Mouse (Mus musculus): ENCODE results near the gene Numa1. TPM values are rescaled to one million over a fixed set of nuclear protein-coding genes. Genes with fewer than 3 reads are reported as not detected.
A peak's percentile ranks its signal among the peaks of the same experiment; 100 is the strongest.

Gene Numa1
- polyA plus RNA-seq, 1 experiment = 160 TPM

- Histone ChIP-seq H3K4me3 (ENCODE audit: low read depth, low read length) (peak overlapping the region; percentile 78), H3K4me1 (ENCODE audit: control insufficient read depth, insufficient read depth, low read length) (peaks cover 4% of the 10 kb centered on the region), H3K36me3 (ENCODE audit: control insufficient read depth, insufficient read depth, low read length, poor library complexity, severe bottlenecking) (no peaks in the 10 kb centered on the region), H3K27me3 (ENCODE audit: control insufficient read depth, insufficient read depth, low read length, poor library complexity, severe bottlenecking) (no peaks in the 10 kb centered on the region), H3K27ac (ENCODE audit: insufficient read depth, low read length) (no peak overlapping the region), H3K9me3 (replicated peaks; ENCODE audit: control insufficient read depth, insufficient read depth, low read length, poor library complexity, severe bottlenecking) (no peaks in the 10 kb centered on the region), H3K9ac (ENCODE audit: low read depth, poor library complexity, severe bottlenecking) (peak overlapping the region; percentile 19)
- TF ChIP-seq CTCF (IDR thresholded peaks at IDR 0.05; ENCODE audit: low read depth, low read length) (no peak), POLR2A (IDR thresholded peaks at IDR 0.05; ENCODE audit: insufficient read depth, low read length) (no peak), EP300 (IDR thresholded peaks at IDR 0.05; ENCODE audit: insufficient read depth, low read depth, low read length) (no peak)
These were observed 36.5 kb downstream of the Numa1 start for GRCm38 (mm10) chr7:101970429-101970775.

- Histone ChIP-seq H3K9ac (ENCODE audit: low read depth, poor library complexity, severe bottlenecking) (peak overlapping the region; percentile 19), H3K4me3 (ENCODE audit: low read depth, low read length) (peak overlapping the region; percentile 47), H3K27me3 (ENCODE audit: control insufficient read depth, insufficient read depth, low read length, poor library complexity, severe bottlenecking) (no peaks in the 10 kb centered on the region), H3K36me3 (ENCODE audit: control insufficient read depth, insufficient read depth, low read length, poor library complexity, severe bottlenecking) (no peaks in the 10 kb centered on the region), H3K27ac (ENCODE audit: insufficient read depth, low read length) (peak overlapping the region; percentile 37; the same call in 1 of the 2 replicates), H3K9me3 (replicated peaks; ENCODE audit: control insufficient read depth, insufficient read depth, low read length, poor library complexity, severe bottlenecking) (no peaks in the 10 kb centered on the region), H3K4me1 (ENCODE audit: control insufficient read depth, insufficient read depth, low read length) (peaks cover 4% of the 10 kb centered on the region)
- TF ChIP-seq EP300 (IDR thresholded peaks at IDR 0.05; ENCODE audit: insufficient read depth, low read depth, low read length) (no peak), CTCF (IDR thresholded peaks at IDR 0.05; ENCODE audit: low read depth, low read length) (no peak), POLR2A (IDR thresholded peaks at IDR 0.05; ENCODE audit: insufficient read depth, low read length) (no peak)
These were observed 37.0 kb downstream of the Numa1 start for GRCm38 (mm10) chr7:101970821-101971461.

- no peaks in the 10 kb centered on the region for H3K27me3 ChIP-seq (ENCODE audit: control insufficient read depth, insufficient read depth, low read length, poor library complexity, severe bottlenecking)
- H3K4me1 ChIP-seq (ENCODE audit: control insufficient read depth, insufficient read depth, low read length) = peaks cover 4% of the 10 kb centered on the region
- no peak overlapping the region for H3K4me3 ChIP-seq (ENCODE audit: low read depth, low read length)
- H3K9ac ChIP-seq (ENCODE audit: low read depth, poor library complexity, severe bottlenecking) = peak overlapping the region; percentile 19
- H3K36me3 ChIP-seq (ENCODE audit: control insufficient read depth, insufficient read depth, low read length, poor library complexity, severe bottlenecking) = no peaks in the 10 kb centered on the region; the same call in 1 of the 2 replicates
- peak overlapping the region; percentile 22; the same call in 1 of the 2 replicates for H3K27ac ChIP-seq (ENCODE audit: insufficient read depth, low read length)
- TF ChIP-seq POLR2A (IDR thresholded peaks at IDR 0.05; ENCODE audit: insufficient read depth, low read length) = no peak
- TF ChIP-seq EP300 (IDR thresholded peaks at IDR 0.05; ENCODE audit: insufficient read depth, low read depth, low read length) = no peak
- no peak for TF ChIP-seq CTCF (IDR thresholded peaks at IDR 0.05; ENCODE audit: low read depth, low read length)
- H3K9me3 ChIP-seq (replicated peaks; ENCODE audit: control insufficient read depth, insufficient read depth, low read length, poor library complexity, severe bottlenecking) = no peaks in the 10 kb centered on the region
These were observed 37.8 kb downstream of the Numa1 start for GRCm38 (mm10) chr7:101971721-101972120.

- TF ChIP-seq EP300 (IDR thresholded peaks at IDR 0.05; ENCODE audit: insufficient read depth, low read depth, low read length) (no peak), POLR2A (IDR thresholded peaks at IDR 0.05; ENCODE audit: insufficient read depth, low read length) (no peak), CTCF (IDR thresholded peaks at IDR 0.05; ENCODE audit: low read depth, low read length) (no peak)
- Histone ChIP-seq H3K27me3 (ENCODE audit: control insufficient read depth, insufficient read depth, low read length, poor library complexity, severe bottlenecking) (no peaks in the 10 kb centered on the region), H3K4me3 (ENCODE audit: low read depth, low read length) (no peak overlapping the region), H3K9ac (ENCODE audit: low read depth, poor library complexity, severe bottlenecking) (no peak overlapping the region), H3K27ac (ENCODE audit: insufficient read depth, low read length) (no peak overlapping the region), H3K9me3 (replicated peaks; ENCODE audit: control insufficient read depth, insufficient read depth, low read length, poor library complexity, severe bottlenecking) (no peaks in the 10 kb centered on the region), H3K36me3 (ENCODE audit: control insufficient read depth, insufficient read depth, low read length, poor library complexity, severe bottlenecking) (no peaks in the 10 kb centered on the region; the same call in 1 of the 2 replicates), H3K4me1 (ENCODE audit: control insufficient read depth, insufficient read depth, low read length) (peaks cover 4% of the 10 kb centered on the region)
These were observed 39.8 kb downstream of the Numa1 start for GRCm38 (mm10) chr7:101973730-101974129.

- Histone ChIP-seq H3K9ac (ENCODE audit: low read depth, poor library complexity, severe bottlenecking) (no peak overlapping the region), H3K36me3 (ENCODE audit: control insufficient read depth, insufficient read depth, low read length, poor library complexity, severe bottlenecking) (no peaks in the 10 kb centered on the region; the same call in 1 of the 2 replicates), H3K27me3 (ENCODE audit: control insufficient read depth, insufficient read depth, low read length, poor library complexity, severe bottlenecking) (no peaks in the 10 kb centered on the region), H3K9me3 (replicated peaks; ENCODE audit: control insufficient read depth, insufficient read depth, low read length, poor library complexity, severe bottlenecking) (no peaks in the 10 kb centered on the region), H3K4me1 (ENCODE audit: control insufficient read depth, insufficient read depth, low read length) (peaks cover 4% of the 10 kb centered on the region), H3K4me3 (ENCODE audit: low read depth, low read length) (no peak overlapping the region), H3K27ac (ENCODE audit: insufficient read depth, low read length) (no peak overlapping the region)
- no peak for TF ChIP-seq CTCF (IDR thresholded peaks at IDR 0.05; ENCODE audit: low read depth, low read length)
- no peak for TF ChIP-seq EP300 (IDR thresholded peaks at IDR 0.05; ENCODE audit: insufficient read depth, low read depth, low read length)
These were observed 40.6 kb downstream of the Numa1 start for GRCm38 (mm10) chr7:101974505-101974904.

GRCm38 (mm10) chr7:101982735-101983134 is 48.8 kb downstream of the Numa1 start:
- H3K36me3 ChIP-seq (ENCODE audit: control insufficient read depth, insufficient read depth, low read length, poor library complexity, severe bottlenecking) = peaks cover under 1% of the 10 kb centered on the region; the same call in 1 of the 2 replicates
- no peaks in the 10 kb centered on the region for H3K4me1 ChIP-seq (ENCODE audit: control insufficient read depth, insufficient read depth, low read length)
- no peak overlapping the region for H3K4me3 ChIP-seq (ENCODE audit: low read depth, low read length)
- TF ChIP-seq CTCF (IDR thresholded peaks at IDR 0.05; ENCODE audit: low read depth, low read length) (no peak), POLR2A (IDR thresholded peaks at IDR 0.05; ENCODE audit: insufficient read depth, low read length) (no peak), EP300 (IDR thresholded peaks at IDR 0.05; ENCODE audit: insufficient read depth, low read depth, low read length) (no peak)
- no peaks in the 10 kb centered on the region for H3K9me3 ChIP-seq (replicated peaks; ENCODE audit: control insufficient read depth, insufficient read depth, low read length, poor library complexity, severe bottlenecking)
- no peak overlapping the region for H3K9ac ChIP-seq (ENCODE audit: low read depth, poor library complexity, severe bottlenecking)
- no peaks in the 10 kb centered on the region for H3K27me3 ChIP-seq (ENCODE audit: control insufficient read depth, insufficient read depth, low read length, poor library complexity, severe bottlenecking)
- H3K27ac ChIP-seq (ENCODE audit: insufficient read depth, low read length) = no peak overlapping the region
